Mouse (Mus musculus) cerebellum, adult 18-20 months (tissue): ENCODE results near the gene Iscu.
"Not testable (repeated sequence)": the region's sequence is repeated elsewhere in the genome, so short reads cannot be mapped to it uniquely, and the experiment has no call there.

Source experiments
- DNase-seq, 2 experiments: peaks; one replicate each; pipeline ENCODE4 v3.0.0; 2021

Iscu gene

GRCm38 (mm10) chr5:113790453-113791196 is 18.1 kb downstream of the Iscu start:
- no peak for DNase-seq

- no peak for DNase-seq
Observed at GRCm38 (mm10) chr5:113791197-113792095, 18.9 kb downstream of the Iscu start.

- DNase-seq = no peak
Observed at GRCm38 (mm10) chr5:113796401-113797148, 24.0 kb downstream of the Iscu start.

- DNase-seq = no peak
Observed at GRCm38 (mm10) chr5:113797149-113797882, 24.8 kb downstream of the Iscu start.

GRCm38 (mm10) chr5:113798525-113798924 is 26.0 kb downstream of the Iscu start:
- DNase-seq = no peak

GRCm38 (mm10) chr5:113799691-113800090 is 27.1 kb downstream of the Iscu start:
- DNase-seq = no peak

- no peak for DNase-seq
Observed at GRCm38 (mm10) chr5:113800280-113800679, 27.7 kb downstream of the Iscu start, which contains the start of gene Tmem119. TSS of gene Tmem119 (minus strand) at chr5:113800516.

- no peak for DNase-seq
Observed at GRCm38 (mm10) chr5:113804395-113804966, 31.9 kb downstream of the Iscu start.

- DNase-seq = no peak
Observed at GRCm38 (mm10) chr5:113805301-113805700, 32.8 kb downstream of the Iscu start.

GRCm38 (mm10) chr5:113806414-113806813 is 33.9 kb downstream of the Iscu start:
- no peak for DNase-seq

- no peak for DNase-seq
Observed at GRCm38 (mm10) chr5:113807712-113808111, 35.2 kb downstream of the Iscu start.

- DNase-seq = no peak
Observed at GRCm38 (mm10) chr5:113808177-113808576, 35.6 kb downstream of the Iscu start.

- no peak for DNase-seq
Observed at GRCm38 (mm10) chr5:113810111-113810510, 37.6 kb downstream of the Iscu start.

- not testable (repeated sequence) for DNase-seq
Observed at GRCm38 (mm10) chr5:113811824-113812420, 39.4 kb downstream of the Iscu start.

GRCm38 (mm10) chr5:113812638-113813037 is 40.1 kb downstream of the Iscu start:
- DNase-seq = no peak

GRCm38 (mm10) chr5:113813608-113814007 is 41.1 kb downstream of the Iscu start:
- DNase-seq = no peak

GRCm38 (mm10) chr5:113814111-113815040 is 41.8 kb downstream of the Iscu start:
- DNase-seq = no peak

- no peak for DNase-seq
Observed at GRCm38 (mm10) chr5:113815041-113815389, 42.5 kb downstream of the Iscu start.

- peak; percentile 72 to 82 for DNase-seq
Observed at GRCm38 (mm10) chr5:113815638-113816152, 43.1 kb downstream of the Iscu start.

- DNase-seq = no peak
Observed at GRCm38 (mm10) chr5:113818572-113818971, 46.0 kb downstream of the Iscu start.
